Mouse (Mus musculus): Measurements from ENCODE around the gene Zkscan3.

- TF ChIP-seq CTCF (IDR thresholded peaks at IDR 0.05; ENCODE audit: low read depth, low read length) (no peak), POLR2A (IDR thresholded peaks at IDR 0.05; ENCODE audit: extremely low read depth, insufficient read depth, low read length) (no peak)
These were observed 24.8 kb downstream of the Zkscan3 start for GRCm38 (mm10) chr13:21377773-21378172.
